Mouse (Mus musculus): ENCODE data around the gene Chd9.

Chd9 gene

DNA sequence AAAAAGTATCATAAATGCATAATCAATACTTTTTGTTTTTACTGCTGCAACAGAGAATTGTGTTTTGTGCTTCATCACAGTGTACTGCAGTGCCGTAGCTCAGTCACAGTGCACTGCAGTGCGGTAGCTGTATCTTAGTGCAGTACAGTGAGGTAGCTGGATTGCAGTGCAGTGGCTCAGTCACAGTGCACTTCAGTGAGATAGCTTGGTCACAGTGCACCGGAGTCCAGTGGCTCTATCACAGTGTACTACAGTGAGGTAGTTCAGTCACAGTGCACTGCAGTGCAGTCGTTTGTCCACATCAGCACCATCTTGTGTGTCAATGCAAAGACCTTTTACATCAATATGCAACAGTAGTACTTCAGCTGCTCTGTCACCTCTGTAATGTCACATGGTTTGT lies 140.2 kb downstream of the Chd9 start:
- no peak for DNase-seq (ENCODE audit: low read depth, low spot score)

DNA sequence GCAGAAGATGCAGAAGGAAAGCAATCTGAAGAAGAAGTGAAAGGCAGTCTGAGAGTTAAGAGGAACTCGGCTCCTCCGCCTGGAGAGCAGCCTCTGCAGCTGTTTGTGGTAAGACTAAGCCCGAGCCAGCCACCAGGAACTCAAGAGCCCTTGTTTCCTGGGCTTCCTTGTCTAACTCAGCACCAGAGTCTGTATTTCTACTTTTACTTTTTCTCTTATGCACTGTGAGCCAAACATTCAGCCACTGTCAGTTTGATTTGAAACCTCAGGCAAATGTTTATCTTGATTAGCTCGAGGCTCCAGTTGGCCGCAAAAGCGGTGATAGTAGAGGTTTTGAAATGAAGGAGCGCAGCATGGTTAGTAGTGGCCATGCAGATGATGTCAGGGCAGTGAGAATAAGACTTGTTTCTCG lies 148.8 kb downstream of the Chd9 start:
- no peak for DNase-seq (ENCODE audit: low read depth, low spot score)

DNA sequence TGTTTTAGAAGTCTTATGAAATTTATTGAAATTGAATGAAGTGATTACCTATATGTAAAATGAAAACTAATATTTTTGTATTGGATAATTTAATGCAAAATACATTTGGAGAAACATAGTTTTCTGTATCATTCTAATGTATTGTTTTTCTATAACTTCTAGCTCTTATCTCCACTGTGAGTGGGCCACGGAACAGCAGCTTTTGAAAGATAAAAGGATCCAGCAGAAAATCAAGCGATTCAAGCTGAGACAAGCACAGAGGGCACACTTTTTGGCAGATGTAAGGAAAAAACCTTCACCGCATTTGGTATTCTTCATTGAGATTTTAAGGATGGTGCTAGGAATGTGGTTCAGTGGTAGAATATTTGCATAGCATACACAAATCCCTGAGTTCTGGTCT lies 150.6 kb downstream of the Chd9 start:
- DNase-seq (ENCODE audit: low read depth, low spot score), result no peak

DNA sequence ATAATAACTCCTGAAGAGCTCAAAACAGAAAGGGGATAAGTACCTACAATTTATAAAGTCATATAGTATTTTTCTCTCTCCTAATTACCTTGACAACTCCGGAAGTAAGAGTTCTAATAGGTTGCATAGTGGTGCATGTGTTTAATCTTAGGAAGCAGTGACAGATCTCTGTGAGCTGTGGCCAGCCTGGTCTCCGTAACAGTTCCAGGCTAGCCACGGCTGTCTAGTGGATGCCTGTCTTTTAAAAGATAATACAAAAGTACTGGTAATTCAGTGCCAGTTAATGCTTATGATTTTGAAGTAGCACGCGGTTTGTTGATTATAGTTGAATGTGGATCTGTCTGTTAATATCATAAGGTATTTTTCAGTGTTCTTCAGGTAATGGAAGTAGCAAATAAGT lies 151.1 kb downstream of the Chd9 start:
- DNase-seq (ENCODE audit: low read depth, low spot score), result no peak

DNA sequence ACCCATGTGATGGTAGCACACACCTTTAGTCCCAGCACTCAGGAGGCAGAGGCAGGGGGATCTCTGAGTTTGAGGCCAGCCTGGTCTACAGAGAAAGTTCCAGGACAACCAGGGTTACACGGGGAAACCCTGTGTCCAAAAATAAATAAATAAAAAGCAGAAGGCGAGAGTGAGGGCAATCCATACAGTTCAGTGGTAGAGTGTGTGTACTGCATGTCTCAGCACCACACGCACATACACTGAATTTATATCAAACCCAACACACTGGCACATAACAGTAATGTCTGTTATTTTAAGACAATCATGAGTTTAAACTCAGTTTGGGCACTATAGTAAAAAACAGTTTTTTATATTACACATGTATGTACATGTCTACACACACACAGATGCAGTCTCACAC lies 153.9 kb downstream of the Chd9 start:
- DNase-seq (ENCODE audit: low read depth, low spot score), result no peak

DNA sequence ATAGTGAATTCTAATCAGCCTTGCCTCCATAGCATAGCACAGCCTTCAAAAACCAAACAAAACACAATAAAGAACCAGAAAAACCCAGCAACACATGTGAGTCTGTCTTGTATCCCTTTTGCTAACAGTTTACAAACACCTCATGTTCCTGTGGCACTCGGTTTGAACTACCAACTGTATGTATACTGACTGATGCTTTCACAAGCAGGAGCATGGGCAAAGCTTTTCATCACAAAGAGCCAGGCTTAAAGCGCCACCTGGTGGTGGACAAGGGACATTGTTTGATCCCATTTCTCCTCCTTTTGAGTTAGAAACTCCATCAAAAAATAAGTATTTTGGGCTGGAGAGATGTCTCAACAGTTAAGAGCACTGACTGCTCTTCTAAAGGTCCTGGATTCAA lies 191.6 kb downstream of the Chd9 start:
- peak; percentile 86 for DNase-seq (ENCODE audit: low read depth, low spot score)

DNA sequence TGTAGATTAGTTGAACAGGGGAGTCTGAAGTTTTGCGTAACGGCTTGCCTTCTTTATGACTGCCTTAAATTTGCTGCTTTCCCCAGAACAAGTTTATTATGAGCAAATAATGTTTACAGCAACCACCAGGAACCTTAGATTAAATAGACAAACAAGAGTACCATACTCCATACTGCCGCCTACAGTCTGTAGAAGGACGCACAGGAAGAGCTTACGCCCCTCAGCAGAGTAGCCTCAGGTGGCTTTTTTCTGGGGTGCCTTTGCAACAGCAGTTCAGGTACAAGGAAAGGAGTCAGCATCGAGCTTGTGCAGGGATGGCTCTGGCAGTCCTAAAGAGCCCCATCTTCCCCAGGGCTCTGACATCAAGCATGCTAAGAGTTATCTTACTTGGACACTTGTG lies 206.3 kb downstream of the Chd9 start:
- peak; percentile 57 for DNase-seq (ENCODE audit: low read depth, low spot score)

DNA sequence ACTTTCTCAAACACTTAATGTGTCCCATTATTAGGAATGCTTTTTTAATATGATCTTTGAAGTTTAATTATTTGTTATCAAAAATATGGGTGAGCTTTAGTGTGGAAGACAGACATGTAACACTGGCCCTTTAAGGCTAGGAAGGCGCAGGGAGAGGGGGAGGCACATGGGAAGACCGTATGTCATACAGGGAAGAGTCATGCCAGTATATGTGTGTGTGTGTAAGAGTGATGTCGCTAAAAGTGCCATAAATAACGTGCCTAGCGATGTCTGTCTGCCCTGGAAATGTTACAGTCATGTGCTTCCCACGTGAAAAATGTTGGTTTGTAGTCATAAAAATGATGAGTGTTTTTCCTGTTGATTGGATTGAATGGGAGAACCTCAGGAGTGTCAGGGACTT lies 208.8 kb downstream of the Chd9 start:
- DNase-seq (ENCODE audit: low read depth, low spot score), result no peak

DNA sequence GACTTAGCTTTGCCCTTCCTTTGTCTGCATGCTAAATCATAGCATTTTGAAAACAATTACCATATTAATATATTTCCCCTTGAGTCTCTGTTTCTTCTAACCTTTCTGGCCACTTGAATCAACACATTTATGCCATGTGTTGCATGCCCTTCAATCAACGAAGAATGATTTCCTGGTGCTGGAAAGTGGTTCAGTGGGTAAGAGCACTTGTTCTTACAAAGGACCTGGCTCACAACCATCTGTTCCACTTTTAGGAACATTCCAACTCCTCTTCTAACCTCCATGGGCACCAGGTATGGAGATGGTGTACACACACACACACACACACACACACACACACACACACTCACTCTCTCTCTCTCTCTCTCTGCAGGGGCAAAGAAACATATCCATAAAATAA lies 210.5 kb downstream of the Chd9 start:
- DNase-seq (ENCODE audit: low read depth, low spot score), result no peak

DNA sequence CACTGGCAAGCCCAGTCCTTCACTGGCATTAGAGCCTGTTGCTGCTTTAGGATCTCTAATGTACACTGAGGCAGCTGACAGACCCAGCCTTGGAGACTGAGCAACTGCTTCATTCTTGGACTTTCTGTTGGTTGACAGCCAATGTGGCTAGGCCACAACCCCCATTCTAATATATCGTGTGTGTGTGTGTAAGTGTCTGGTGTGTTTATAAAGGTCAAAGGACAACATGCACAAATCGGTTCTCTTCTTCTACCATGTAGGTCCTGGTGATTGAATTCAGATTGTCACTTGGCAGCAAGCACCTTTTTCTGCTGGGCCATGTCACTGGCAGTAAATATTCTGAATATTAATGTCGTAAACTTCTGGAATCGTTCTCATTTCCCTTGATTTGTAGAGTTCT lies 218.2 kb downstream of the Chd9 start:
- no peak for DNase-seq (ENCODE audit: low read depth, low spot score)

DNA sequence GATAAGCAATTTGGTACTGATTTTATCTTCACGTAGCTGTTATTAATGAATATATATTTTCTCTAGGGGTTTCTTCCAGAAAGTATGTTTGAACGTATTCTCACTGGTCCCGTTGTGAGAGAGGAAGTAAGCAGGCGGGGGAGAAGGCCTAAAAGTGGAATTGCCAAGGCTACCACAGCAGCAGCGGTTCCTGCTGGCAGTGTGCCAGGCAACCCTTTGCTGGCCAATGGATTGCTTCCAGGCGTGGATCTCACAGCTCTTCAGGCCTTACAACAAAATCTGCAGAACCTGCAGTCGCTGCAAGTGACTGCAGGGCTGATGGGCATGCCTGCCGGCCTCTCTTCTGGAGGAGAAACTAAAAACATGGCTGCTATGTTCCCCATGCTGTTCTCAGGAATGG lies 222.9 kb downstream of the Chd9 start:
- DNase-seq (ENCODE audit: low read depth, low spot score), result no peak

DNA sequence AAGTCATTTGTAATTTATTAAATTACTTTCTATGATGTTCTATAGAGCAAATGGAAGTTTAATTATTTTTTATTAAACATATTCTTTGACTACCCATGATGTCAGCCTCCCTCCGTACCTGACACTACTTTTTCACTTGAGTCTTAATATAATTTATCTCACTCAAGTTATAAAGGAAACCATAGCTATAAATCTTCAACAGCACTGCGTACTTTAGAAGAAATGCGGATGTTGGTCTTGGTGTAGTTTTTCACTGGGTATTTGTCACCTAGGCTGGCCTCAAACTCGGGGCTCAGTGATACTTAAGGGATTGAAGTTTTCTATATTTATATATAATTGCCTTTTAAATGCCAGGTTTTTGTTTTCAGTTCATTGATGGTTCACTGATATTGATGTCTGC lies 226.3 kb downstream of the Chd9 start:
- no peak for DNase-seq (ENCODE audit: low read depth, low spot score)

DNA sequence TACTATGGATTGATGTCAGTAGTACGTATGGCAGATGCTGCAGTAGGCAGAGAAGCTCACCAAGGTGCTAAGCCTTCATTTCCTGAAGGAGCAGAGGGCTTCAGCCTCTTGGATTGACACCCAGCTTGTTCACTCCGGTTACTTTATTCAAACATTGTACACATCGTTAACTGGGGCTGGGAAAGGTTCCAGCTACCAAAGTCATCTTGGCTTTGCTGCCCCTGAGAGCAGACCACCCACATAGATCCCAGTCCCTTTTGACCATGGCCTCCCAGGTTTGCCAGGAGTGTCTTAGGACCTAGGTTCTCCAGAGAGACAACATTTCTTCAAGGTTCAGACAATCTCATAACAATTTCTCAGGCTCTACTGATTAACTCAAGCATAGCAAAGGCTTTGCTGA lies 228.7 kb downstream of the Chd9 start:
- DNase-seq (ENCODE audit: low read depth, low spot score), result peak; percentile 35

DNA sequence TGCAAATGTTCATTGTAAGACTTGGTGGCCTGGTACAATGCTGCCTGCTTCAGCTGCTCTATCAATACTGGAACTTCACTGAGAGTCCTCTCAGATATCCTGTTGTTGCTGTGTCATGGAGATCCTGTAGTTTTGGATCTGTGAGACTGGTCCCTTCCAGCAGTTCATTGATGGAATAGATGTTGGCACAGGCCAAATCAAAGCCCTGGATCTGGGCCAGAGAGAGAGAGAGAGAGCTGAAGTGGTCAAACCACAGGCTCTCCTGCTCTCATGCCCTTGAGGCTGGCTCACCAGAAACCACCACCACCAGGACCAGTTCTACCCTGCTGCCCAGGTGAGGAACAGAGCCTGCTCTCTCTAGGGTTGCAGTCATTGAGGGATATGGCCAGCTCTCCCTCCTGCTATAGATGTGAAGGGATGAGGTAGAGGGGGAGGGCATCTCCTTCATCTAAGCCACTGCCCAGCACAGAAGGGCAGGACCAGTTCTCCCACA lies 231.0 kb downstream of the Chd9 start:
- no peak for DNase-seq (ENCODE audit: low read depth, low spot score)

DNA sequence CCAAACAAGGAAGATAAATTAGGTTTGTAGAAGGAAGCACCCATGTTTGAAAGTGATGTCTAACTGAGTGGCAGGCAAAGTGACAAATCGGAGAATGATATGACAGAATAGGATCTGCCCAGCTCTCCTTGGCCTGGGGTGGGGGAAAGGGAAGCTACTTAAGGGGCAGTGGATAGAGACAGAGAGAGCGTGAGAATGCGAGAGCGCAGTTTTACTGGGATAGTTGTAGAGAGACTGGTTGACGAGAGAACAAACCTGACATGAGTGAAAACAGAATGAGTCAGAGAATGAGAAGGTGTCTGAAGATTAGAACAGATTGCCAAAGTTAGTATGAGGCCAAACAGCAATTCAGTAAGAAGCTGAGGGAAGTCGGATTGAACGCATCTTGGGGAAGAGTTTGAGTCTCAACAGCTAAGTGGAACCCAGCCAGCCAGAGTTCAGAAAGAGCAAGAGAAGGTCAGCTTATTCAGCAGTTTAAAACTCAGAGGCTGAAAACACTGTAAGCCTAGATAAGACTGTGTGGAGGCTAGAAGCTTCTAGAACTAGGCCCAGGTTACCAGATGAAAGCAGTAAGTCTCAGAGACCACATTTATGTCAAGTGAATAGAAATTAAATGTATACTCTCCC lies 231.8 kb downstream of the Chd9 start:
- DNase-seq (ENCODE audit: low read depth, low spot score), result no peak

DNA sequence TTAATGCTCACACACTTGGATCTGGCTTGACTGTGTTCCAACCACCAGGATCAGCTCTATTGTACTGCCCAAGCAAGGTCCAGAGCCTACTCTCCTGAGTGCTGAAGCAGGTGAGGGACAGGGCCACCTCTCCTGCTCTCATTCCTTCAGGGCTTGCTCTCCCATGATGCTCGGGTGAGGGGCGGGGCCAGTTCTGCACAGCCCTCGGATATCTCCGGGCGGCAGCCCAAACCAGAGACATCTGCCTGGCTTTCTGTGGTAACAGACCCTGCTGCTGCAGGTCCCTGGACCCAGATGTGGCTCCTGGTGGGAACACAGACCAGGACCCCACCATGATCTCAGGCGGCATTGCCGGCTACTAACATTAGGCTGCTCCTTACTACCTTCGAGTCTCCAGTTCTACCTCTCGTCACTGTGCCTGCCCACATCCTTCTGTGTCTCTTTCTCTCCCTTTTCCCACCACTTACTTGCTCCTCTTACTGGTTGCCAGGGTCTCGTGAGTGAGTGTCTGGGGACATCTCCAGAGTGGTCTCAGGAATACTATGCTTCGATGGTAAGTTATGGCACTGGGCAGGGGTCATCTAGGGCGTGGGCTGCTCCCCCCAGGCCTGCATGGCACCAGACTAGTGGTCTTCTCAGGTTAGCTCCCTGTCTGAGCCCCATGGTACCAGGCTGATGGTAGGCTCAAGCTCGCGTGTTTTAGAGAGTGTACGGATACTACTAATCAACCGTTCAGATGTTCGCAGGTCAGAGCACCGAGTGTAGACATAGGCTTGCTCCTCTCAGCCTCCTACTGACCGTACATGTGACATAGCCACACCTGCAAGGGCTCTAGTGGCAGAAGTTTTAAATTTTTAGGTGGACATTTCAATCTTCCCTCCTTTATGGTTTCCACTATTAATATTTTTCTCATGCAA lies 232.7 kb downstream of the Chd9 start:
- peak; percentile 59 for DNase-seq (ENCODE audit: low read depth, low spot score)

DNA sequence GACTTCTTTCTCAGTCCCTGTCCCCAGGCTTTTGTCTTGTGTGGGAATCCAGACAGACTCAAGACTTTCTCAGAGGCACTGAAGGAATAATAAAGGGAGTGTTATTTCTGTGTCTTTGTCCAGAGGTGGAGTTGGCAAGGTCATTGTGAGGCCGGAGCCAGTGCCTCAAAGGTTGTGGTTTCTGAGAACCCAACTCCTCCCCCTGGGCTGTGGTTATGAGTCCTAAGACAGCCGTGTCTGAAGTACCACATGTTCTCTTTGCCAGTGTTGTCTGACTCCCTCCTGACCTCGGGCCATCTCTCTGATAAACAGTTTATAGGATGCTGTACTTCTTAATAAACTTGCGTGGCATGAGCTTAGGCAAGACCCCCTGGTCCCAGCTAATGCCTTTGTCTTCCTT lies 237.0 kb downstream of the Chd9 start:
- DNase-seq (ENCODE audit: low read depth, low spot score), result no peak

DNA sequence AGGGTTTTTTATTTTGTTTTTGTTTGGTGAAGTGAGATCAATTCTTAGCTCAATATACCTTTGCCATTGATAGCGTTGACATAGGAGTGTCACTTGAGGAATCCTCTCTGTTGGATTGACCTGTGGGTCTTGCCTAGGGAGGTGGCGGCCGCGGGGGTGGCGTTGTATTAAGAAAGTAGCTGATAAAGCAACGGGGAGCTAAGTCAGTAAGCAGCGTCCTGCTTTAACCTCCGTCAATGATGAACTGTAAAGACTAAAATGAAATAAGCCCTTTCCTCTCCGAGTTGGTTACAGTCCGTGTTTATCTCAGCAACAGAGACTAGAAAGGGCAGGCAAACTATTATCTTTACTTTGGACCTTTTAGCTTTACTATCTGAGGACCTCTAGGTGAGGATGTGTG lies 241.3 kb downstream of the Chd9 start:
- DNase-seq (ENCODE audit: low read depth, low spot score), result no peak

DNA sequence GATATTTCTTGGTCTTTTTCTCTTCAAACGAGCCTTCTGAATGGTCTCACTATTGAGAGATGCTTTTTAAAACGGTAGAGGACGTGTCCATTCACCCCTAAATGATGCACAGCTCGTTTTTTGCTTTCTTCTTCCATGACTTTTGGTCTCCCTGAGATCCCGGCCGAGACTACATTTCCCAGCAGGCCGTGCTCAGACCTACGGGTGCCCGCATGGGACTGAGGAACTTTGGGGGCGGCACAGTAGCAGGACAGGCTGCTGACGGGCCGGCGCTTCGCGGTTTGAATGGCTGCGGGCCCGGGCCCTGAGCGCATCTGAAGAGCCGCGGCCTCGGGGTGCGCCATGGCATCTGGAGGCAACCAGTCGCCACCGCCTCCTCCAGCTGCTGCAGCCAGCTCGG lies 241.7 kb downstream of the Chd9 start, which contains the start of gene Rbl2:
Gene Rbl2, plus strand, starts transcription at position 224 of the 400 bp plus-strand sequence.
- peak; percentile 93 for DNase-seq (ENCODE audit: low read depth, low spot score)

DNA sequence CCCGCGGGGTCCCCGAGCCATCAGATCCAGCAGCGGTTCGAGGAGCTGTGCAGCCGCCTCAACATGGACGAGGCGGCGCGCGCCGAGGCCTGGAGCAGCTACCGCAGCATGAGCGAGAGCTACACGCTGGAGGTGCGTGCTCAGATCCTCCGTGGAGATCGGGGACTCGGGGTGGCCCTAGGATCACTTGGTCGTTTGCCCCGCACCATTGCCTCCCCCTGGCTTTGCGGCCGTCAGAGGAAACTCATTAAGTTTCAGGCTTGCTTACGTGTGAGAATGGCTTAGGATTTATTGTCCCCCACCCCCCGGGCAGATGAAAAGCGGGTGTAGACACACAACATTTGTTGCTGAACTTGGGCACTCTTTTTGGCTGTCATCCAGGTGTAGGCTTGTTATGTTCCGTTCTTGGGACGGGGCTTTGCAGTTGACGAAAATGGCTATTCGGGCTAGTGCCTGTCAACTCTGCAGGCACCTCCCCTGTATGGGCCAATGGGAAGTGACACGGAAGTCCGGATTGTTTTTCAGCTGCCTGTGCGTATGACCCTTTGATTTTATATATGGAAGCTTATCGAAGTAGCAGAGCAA lies 242.2 kb downstream of the Chd9 start:
- peak; percentile 75 for DNase-seq (ENCODE audit: low read depth, low spot score)

DNA sequence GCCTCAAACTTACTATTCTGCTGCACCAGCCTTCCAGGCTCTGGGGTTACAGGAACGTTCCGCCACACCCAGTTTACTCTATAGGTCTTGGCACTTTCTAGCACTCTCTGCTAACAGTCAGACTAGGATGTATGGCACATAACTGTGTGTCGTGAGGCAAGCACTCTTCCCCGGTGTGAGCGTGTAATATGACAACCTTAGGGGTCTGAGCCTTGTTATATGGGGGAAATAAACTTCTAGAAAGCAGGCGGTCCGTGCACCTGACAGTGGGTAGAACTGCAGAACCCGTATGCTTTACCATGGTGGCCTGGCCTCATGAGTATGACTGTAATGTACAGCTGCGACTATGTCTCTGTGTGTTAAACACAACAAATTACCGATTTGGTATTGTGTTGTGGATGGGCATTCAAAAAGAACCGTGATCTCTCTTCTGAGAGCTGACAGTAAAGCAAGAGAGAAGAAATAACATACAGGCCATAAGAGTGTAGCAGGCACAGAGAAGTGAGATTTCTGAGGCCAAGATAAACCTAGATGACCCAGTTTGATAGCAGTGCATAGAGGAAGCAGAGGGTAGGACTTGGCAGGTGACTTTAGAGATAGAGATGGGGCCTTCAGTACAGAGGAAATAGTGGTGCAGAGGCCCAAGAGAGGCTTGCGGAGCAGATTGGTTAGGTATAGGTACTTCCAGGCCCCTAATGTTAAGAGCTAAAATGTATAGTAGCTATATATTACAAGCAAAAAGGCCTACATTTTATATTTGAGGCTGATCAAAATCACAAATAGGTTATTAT lies 249.1 kb downstream of the Chd9 start:
- no peak for DNase-seq (ENCODE audit: low read depth, low spot score)

DNA sequence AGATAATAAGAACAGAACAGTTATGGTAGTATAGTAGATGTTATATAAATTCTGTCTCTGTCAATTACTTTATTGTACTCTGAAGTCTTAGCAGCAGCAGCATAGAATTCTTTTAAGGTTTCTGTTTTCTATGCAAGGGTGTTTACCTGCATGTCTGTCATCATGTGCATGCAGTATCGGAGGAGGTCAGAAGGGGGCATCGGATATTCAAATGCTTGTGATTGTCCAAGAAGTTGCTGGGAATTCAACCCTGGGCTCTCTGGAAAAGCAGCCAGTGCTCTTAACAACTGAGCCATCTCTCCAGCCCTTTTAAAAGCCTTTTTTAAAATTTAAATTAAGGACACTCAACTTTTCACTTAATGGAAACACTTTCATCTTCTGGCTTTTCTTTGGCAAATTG lies 251.5 kb downstream of the Chd9 start:
- DNase-seq (ENCODE audit: low read depth, low spot score), result peak; percentile 89

All from ES-CJ7 (cell line).